Mouse (Mus musculus) liver, postnatal 0 days (tissue): ENCODE data around the gene Ltbp1.

ENCODE experiments used
- CTCF ChIP-seq: sonication (generic); IDR thresholded peaks from 2 replicates; pipeline ENCODE4 v1.5.1; 2016; ENCODE audit warnings: antibody characterized with exemption, low read depth
- EP300 ChIP-seq: IDR thresholded peaks from 2 replicates; pipeline ENCODE4 v1.6.1; 2016; ENCODE audit warnings: antibody characterized with exemption, low read depth, mild to moderate bottlenecking

- TF ChIP-seq EP300 (no peak), CTCF (no peak)
Observed at GRCm38 (mm10) chr17:75254909-75255308, 249.5 kb downstream of the Ltbp1 start.
